Mouse (Mus musculus): ENCODE data around the gene Gm40460.
"Not testable (repeated sequence)": the region's sequence is repeated elsewhere in the genome, so short reads cannot be mapped to it uniquely, and the experiment has no call there.

DNA sequence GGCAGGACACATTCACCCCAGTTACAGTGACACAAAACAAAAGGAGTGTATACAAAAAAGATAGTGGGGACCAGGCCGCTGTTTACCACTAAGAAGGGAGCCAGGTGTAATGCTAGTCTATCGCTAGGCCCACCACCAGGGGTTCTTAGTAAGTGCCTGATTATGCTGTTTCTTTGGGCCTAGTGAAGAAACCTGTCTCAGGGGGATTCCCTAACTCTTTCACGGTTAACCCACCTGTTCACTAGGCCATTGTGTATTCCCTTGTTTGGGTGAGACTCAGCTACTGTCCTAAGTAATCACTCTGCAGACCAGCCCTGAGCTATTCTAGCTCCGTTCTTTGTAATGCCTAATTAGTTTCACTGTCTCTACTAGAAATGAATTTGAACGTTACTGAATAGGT, 34.0 kb downstream of the Gm40460 start:
- not testable (repeated sequence) for TF ChIP-seq GATA1, TAL1 (IDR thresholded peaks at IDR 0.05; ENCODE audit: low read length)

Data from erythroblast, embryonic 14.5 days (primary cell).